Mouse (Mus musculus) CD4-positive, CD25-positive, alpha-beta regulatory T cell, adult 2 months (primary cell): ENCODE data around the gene Zfp37.
"Not testable (repeated sequence)": the region's sequence is repeated elsewhere in the genome, so short reads cannot be mapped to it uniquely, and the experiment has no call there.

Source experiments
- DNase-seq: peaks from one replicate; pipeline ENCODE4 v3.0.0-alpha.2; 2012; ENCODE audit warnings: low read depth, low spot score

Gene Zfp37

DNA sequence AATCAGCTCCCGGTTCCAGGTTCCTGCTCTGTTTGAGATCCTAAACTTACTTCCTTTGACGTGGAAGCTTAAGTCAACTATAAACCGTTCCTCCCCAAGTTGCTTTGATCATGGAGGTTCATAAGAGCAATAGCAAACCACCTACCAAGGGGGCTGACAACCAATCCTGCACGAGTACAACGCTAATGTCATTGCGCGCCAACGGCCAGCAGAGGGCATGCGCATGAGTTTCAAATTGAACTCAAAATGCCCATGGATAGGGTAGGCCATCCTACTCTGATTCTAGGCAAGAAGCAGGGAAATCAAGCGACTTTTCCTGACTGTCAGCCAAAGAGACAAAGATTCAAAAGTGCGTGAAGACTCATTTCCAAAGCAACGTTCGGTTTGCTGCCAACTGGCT is at the start of gene Zfp37:
Gene Zfp37 (minus strand): TSS at position 279 of the 400 bp plus-strand sequence.
- DNase-seq, result no peak

DNA sequence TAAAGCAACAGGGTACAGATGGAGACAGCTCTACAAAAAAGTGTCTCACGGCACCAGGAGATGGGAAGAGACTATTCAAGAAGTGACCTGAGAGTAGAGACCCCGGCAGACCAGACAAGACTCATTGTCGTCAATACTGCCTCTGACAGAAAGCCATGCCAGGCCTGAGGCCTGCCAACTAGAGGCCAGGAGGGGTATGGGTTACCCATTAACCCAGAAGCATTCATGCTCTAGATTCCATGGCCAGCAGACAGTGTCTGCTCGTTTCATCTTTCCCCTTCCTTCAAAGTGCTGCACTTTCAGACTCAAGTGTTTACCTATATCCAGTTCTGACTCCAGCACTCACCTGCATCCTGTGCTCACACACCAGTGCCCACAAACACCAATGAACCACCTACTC is 47.2 kb upstream of the Zfp37 start:
- DNase-seq, result no peak

DNA sequence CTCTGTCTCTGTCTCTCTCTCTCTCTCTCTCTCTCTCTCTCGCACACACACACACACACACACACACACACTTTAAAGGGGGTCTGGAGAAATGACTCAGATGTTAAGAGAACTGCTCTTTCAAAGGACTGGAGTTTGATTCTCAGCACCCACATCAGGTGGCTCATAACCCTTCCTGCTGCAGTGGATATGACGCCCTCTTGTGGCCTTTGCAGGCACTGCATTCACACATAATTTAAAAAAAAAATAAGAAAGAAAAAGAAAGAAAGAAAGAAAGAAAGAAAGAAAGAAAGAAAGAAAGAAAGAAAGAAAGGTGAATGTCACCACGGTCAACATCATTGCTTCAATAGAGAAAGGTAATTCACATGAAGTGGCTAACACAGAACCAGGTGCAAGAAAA is 46.4 kb upstream of the Zfp37 start:
- no peak for DNase-seq

DNA sequence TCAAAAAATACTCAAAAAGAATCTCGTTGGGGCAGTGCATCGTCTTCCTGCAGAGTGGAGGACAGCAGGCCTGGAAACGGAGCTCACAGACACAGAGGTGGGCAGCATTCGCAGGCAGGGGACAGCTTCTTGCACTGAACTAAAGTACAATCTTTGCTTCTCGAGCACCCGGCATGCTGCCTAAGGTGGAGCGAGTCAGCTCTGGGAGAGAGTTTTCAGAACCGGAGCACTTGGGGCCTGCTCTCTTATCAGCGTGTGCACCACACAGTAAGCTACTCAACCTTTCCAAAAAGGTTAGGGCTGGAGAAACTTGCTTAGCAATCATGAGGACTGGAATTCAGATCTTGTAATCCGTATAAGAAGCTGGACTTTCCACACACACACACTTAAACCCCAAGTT is 45.8 kb upstream of the Zfp37 start:
- no peak for DNase-seq

DNA sequence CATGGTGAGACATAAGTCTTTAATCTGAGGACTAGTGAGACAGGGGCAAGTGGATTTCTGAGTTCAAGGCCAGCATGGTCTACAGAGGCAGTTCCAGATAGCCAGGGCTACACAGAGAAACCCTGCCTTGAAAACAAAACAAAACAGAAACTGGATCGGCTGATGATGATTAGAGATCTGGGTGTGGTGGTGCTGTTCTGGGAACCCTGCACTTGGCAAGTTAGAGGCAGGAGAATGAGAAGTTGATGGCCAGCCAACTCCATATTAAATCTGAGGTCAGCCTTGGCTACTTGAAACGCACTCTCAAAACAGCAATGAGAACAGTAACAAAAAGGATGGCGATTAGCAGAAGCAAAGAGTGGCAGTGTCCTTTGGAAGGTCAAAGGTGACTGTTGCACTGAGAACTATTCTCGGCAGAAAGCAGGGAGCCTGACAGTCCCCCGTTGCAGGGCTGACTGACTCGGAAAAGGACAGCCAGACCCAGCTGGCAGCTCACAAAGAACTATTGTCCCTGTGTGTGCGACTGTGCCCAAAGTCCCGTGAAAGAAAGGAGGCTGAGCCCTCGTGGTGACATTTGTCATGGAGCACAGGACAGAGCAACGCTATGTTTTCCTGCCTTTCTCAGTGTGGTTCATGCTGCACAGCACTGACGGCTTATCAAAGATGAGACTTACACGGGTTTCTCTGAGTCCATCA is 44.1 kb upstream of the Zfp37 start:
- no peak for DNase-seq

DNA sequence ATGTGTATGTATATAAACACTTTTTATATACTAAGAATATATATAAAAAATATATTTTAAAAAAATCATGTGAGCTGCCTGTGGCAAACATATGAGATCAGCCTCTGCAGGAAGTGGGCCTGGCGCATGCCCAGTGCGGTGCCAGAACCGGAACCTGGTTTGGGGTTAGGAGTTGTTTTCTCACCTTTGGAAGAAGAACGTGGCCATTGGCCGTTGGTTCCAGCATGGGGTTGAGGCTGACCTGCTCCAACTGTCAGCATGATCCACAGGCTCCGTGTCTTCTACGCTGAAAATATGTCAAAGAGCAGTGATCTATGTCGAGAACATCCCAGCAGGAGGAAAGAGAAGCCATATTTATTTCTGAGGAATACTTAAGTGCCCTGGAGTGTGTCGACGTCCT is 43.1 kb upstream of the Zfp37 start:
- no peak for DNase-seq

DNA sequence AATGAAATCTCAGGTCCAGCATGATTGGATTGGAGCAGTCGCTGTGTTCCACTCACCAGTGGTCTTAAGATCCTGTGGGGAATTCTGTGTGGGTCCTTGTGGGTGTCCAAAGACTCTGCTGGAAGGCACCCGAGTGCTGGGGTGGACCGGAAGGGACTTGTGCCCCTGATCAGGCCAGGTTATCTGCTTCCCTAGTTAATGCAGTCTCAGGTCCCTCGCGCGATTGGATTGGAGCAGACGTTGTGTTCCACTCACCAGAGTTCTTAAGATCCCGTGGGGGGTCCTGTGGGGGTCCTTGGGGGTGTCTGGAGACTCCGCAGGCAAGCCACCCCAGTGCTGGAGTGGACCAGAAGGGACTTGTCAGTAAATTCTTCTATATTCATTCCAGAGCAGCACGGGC is 41.8 kb upstream of the Zfp37 start:
- DNase-seq, result no peak

DNA sequence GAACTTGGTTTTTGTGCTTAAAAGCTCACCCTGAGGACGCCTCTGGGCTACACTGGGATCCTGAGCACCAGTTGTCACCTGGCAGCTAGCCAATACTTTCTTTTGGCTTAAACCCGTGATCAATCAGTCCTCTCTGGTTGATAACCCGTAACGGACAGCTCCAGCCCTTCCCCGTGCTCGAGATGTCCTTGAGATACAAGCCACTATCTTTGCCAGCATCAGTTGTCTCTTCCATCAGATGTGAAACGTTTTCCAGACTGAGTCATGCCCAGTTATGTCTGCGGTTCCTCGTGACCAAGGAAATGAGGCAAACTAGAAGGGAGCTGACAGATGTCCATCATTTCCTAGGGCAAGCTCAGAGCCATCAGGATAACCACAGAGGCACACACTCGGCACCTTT is 36.3 kb upstream of the Zfp37 start:
- DNase-seq, result no peak

DNA sequence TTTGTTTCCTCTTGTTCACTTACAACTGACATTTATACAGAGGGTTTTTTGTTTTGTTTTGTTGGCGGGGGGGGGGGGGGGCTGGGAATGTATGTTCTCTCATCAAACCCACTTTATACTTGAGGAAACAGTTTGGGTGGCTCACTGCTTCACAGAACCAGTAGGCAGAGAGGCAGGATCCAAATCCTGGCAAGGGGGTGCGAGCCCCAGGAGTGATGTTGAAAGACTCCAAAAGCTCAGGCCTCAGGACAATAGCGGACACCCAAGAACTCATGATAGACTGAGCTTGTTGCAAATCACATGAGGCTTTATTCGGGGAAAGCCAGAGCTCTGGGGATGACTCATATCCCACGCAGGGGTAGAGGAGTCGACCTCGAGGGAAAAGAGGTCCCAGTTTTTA is 35.2 kb upstream of the Zfp37 start:
- DNase-seq, result not testable (repeated sequence)

DNA sequence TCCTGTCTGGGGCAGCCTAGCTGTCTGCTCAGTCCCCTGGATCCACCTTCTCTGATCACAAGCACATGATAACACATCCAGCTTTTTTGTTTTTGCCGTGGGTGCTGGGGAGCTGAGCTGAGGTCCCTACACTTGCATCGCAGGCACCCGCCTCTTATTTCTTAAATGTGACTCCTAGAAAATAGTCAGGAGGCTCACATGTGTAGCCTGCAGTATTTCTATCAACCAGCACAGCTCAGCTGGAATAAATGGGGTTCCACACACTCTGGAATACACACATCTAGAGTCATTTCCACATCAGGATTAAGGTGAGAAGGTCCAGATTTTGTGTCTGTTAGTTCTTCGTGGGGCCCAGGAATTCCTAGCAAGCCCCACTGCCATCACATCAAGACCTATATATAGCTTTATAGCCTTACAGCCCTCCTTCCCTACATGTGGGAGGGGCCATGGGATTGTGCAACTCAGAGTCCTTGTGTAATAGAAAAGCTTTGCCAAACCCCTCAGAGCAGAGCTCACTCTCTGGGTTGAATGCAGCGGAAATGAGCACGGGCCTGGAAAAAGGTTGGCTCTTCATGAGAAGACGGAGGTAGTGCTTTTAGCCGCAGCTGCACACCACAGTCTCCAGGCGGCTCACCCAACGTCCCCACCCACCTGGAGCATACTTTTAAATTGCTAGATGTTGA is 34.4 kb upstream of the Zfp37 start:
- no peak for DNase-seq

DNA sequence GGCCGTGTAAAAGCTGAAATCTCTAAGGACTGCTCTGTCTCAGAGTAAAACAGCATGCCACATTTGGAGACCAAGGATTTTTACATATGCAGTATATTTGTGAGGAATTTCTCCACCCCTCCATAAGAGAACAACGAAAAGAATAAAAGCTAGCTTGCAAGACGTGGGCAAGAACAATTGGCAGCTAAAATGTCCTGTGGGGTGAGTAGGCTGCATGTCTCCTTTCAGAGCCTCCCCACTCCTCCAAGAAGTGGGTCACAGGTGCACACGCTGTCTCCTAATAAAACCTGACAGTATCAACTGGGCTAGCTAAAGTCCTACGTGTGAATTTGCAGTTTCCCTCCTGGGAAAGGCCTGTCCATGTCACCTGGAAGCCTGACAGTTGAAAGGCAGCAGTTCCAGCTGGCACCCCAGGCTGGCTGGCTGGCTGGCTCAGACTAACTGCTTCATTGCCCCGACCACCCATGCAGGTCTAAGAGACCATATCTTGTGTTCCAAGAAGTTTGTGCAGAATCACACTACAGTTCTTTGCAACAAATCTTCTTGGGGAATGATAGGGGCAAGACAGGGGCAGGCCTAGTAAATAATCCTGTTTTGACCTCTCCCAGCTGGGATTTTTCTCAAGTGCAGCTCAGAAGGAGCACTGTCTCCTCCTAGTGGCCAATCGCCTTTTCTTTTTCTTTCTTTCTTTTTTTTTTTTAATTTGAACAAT is 32.4 kb upstream of the Zfp37 start:
- no peak for DNase-seq

DNA sequence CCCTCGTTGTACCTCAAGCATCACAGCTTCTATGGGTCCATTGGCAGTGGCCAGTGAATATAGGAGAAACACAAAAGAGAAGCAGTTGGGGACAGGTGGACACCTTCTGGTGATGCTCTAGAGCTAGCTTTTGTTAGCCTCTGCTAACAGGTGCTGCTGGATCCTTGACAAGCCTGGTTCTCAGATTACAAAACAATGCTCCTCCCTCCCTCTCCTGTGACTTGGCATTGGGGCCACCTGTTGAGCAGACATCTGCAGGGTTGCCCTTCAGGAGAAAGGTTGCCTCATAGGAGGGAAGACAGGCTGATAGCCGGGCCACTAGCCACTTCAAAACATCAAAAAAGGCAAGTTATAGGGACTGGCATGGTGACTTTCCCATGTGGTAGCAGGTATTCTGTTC is 31.4 kb upstream of the Zfp37 start, which contains the start of gene Slc31a2:
Gene Slc31a2 (plus strand): TSS at position 287 of the 400 bp plus-strand sequence.
- no peak for DNase-seq

DNA sequence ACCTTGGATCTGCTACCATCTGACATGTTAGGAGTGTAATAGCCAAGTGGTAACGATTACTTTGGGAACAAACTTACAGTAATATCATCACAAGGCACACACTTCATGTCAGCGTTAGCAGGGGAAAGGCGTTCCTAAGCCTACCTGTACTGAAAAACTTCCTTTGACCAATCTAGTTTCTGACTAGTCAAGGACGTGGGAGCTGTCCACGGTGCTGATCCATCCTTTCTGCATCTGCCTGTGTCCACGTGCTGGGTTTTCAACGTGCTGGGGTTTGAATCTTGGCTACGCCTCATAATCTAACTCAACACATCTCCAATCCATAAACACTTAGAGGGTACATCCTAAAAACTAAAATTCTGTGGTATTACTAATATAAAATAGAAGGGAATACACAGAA is 26.1 kb upstream of the Zfp37 start:
- DNase-seq, result peak; percentile 31

DNA sequence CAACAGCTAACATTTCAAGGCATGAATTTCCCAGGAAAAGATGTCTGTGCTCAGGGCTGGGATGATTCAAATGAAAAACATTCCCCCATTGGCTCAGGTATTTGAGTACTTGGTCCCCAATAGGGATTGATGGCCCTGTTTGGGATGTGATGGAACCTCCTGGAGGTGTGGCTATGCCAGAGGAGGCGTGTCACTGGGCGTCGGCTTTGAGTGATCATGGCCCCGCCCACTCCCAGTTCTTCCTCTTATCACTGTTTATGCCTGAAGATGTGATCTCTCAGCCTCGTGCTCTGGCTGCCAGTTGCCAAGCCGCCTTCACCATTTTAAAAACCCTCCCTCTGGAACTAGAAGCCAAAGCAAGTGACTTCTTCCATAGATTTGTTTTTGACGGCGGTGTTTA is 23.7 kb upstream of the Zfp37 start:
- DNase-seq, result no peak

DNA sequence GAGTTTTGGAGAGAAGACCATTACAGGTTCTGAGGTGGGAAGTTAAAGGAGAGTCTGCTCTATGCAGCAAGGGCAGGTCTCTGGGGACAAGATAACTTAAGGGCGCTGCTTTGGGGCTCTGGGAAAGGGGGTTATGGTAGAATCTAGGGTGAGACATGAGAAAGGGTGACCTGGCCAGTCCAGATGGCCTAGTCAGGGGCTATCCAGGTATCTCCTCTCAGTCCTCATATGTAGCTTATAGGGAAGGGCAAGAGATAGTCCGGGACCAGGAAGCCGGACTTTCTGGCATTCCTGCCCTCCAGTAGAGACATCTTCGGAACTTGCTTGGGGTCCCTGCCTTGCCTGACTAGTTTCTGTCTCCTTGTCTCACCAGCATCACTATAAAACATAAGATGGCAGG is 20.9 kb upstream of the Zfp37 start:
- DNase-seq, result no peak

DNA sequence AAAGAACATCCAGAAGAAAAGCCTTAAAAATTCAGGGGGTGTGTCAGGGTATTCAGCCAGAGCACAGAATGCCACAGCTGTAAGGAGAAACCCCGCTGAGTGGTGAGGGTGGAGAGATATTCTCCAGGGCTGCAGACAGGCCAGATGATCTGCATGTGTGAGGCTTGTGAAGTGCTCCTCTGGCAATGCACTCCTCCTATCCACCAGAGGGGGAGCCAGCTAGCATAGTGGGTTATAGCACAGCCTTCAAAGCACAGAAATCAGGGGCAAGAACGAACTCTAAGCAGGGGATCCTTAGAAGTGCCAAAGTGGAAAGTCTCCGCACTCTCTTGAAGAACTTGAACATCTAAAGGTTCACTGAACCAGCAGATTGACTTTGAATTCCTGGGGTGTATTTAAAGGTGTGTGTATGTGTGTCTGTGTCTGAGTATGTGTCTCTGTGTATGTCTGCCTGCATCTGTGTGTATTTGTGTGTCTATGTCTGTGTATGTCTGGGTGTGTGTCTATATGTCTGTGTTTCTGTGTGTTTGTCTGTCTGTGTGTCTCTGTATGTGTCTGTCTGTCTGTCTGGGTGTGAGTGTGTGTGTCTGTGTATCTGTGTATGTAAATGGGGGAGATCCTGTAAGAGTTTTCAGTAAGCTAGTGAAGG is 20.2 kb upstream of the Zfp37 start:
- no peak for DNase-seq

DNA sequence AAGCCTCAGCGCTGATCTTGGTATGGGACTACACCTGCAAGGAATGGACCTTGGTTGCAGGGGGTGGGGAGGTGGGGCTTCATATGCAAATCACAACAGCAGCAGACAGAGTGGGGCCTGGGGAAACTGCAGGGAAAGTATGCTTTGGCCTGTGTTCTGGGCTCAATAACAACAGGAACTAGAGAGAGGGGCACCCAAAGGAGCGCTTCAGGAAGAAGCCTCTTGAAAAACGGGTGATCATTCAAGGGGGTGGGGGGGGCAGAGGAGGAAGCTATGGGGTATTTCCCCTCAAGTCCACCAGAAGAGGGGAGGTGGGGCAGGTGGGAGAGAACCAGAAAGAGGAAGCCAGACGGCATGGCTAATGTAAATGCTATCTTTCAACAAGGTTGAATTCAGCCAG is 17.5 kb upstream of the Zfp37 start:
- no peak for DNase-seq

DNA sequence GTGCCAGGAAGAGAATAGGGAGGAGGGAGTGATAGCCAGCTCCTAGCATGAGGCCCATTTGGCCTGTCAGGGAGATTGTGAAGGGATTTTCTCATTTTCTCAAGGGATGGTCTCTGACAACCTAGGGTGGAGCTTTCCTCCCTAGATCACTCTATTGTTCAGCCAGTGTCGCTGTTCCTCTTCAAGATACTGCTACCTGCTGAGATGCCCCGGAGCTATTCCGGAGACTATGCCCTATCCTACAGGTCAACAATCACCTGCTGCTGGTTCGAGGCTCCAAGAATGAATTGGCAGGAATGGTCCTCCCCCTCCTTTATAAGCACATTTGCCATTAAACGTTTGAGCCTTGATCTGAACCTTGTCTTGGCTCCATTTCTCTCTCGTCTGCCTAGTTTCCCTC is 9.7 kb upstream of the Zfp37 start:
- no peak for DNase-seq

DNA sequence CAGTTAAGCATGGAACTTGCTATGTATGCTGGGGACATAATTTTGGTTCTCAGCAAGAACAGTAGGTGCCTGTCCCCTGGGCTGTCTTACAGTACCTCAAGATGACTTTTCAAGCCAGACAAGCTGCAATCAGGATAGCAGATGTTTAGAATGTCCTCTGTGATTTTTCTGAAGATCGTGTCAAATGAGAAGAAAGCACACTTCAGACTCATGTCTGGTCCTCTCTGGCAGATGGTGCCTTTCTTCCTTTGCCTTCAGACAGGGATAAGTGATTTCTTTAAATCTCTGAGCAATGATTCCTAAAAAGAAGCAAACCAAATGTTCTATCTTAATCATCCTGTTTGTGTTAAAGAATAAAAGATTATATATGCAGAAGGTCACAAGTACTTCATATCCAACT is 694 bp downstream of the Zfp37 start:
- no peak for DNase-seq

DNA sequence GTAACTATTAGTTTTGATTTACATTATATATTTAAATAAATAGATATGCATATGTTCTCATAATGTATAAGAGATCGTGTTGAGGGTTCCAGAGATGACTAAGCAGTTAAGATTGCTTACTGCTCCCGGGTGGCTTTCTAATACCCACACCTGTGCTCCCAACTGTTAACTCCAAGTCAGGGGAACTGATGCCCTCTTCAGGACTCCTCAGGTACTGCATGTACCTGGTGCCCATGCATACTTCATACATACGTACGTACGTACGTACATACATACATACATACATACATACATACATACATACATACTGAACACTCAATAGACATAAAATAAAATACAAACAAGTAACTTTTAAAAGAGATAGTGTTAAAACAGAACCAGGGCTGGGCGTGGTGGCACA is 1.4 kb downstream of the Zfp37 start:
- DNase-seq, result peak; percentile 4

DNA sequence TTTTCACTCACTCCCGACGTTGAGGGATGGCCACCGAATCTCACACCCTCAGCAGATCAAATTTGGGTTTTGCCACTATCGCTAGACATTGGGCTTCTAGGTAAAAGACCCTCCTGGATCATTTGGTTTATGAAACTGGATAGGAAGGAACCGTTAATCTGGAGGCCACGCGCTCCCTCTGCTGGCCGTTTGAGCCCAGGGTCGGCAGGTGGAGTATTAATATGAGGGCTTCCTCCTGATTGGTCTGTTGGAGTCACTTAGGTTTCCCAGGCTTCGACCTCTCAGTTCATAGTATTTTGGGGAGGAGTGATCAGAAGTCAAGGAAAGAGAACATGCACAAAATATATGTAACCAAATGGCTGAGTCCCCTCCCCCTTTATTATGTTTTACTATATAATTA is 2.5 kb downstream of the Zfp37 start:
- DNase-seq, result no peak

DNA sequence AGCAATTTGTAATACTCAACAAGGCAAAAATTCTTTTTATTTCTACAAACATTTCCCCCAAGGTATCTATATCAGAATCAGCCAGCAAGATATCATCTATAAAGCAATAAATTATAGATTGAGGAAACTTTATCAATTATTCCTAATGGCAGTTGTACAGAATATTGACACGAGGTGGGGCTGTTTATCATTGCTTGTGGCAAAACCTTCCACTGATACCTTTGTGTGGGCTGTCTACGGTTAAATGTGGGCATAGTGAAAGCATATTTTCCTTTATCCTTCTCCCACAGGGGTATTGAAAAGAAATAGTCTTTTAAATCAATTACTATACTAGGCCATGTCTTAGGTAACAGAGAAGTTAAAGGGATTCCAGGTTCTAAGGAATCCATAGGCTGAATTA is 17.4 kb downstream of the Zfp37 start:
- no peak for DNase-seq
